Mouse (Mus musculus) embryo, embryonic 10 days (tissue): ENCODE measurements around the gene Tank.

ENCODE experiments used
- DNase-seq: peaks from one replicate; pipeline ENCODE4 v3.0.0-alpha.2; 2015; ENCODE audit warnings: low spot score

The Tank gene

DNA sequence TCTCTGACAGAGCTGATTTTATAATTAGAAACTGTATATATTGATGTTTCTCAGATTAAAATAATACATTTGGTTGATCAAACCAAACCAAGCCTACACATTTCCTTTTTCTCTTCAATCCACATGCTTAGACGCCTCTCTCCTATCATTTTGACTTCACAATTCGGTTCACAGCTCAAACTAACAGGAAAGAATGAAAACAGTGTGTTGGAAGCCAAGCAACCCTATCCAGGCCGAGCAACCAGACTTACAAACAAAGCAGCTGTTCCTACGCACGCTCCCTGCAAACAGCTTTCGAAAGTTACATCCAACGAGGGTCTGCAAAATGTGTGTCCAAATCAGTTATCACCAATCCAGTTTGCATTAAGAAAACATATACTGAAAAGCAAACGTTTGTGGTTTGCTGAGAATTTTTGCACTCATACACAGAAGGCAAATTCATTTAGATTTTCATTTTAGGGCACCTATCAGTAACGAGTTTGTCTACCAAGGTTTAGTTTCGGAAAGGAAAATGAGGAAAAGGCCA, 2.2 kb downstream of the Tank start:
- no peak for DNase-seq

DNA sequence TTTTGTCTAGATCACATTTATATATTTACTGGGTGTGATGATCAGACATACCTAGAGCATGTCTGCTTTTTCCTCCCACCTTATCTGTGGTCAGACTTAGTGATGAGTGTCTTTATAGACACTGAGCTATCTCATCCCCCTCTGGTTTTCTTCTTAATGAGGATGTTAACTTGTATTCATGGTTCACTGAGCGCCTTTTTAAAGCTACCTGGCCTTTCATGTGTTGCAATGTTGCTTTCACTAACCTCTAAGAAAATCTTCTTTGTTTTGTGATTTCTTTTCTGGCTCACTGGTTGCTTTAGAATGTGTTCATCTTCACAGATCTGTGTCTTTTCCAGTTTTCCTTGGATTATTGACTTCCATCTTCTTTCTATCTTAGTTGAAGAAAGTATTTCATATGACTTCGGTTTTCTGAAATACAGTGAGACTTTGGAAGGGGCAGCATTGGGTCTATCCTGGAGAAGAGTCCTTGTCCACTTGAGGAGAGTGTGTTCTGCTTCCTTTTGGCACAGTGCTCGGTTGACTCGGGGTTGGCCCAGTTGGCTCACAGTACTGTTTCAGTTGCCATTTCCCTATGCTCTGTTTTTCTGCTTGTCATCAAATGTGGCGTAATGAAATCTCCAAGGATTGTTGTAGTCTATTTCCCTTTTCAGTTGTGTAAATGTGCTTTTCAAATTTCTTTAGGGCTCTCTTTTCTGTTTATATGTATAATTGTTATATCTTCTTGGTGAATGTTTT, 4.4 kb downstream of the Tank start:
- no peak for DNase-seq

DNA sequence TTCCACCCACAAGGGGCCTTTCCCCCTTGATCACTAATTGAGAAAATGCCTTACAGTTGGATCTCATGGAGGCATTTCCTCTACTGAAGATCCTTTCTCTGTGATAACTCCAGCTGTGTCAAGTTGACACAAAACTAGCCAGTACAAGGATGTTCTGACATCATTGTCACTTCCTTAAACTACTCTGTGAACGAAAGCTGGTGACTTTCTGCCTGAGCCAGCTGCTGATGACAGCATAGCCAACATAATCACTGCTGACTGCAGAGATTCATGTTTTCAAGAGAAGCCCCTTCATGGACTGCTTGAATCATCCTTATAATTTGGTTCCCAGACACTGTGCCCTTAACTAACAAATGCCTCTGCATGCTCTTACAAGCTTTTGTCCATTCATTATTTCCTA, 7.1 kb downstream of the Tank start:
- DNase-seq: no peak

DNA sequence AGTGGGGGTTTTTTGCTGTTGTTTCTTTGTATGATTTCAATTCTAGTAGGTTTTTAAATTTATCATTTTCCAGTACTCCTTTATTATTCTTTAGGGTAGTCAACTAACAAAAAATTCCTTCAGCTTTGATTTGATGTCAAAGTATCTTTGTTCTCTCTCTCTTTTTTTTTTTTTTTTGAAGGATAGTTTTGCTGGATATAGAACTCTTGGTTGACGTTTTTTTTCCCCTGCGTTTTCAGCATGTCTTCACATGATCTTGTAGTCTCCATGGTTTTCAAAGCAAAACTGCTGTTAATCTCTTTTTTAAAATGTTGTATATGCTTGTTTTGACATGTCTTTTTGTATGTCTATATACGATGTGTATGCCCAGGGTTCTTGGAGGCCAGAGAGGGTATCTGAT, 7.8 kb downstream of the Tank start:
- no peak for DNase-seq

DNA sequence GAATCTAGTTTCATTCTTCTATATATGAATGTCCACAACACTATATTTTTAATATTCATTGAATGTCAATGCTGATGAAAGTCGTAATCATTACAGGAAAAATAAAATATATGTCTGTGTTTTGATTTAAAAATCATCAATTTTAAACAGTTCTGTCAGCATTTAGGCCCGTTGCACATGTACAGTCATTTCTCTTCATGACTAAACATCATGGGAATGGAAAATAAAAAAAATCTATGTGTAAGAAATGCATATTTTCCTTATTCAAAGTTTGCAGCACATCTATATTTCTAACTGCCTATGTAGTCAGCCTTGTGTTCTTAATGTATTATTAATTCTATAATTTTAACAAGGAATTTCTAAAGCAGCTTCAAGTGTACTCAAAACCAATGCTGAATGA, 12.4 kb downstream of the Tank start:
- DNase-seq: no peak

DNA sequence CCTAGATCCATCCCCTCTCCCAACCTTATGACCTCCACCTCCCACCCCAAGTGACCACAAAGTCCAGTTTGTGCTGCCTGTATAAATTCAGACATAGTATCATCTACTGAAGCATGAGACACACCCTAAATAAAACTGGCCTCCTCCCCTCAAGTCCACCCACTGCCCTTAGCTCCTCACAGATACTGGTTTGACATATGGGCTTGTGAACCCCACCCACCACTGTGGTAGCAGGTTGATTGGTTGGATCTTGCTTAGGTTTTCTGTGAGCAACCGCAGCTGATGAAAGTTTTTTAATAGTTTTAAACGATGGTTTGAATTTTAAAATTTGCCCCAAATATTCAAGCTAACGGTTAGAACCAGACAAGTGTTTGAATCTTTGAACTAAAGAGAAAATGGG, 13.7 kb downstream of the Tank start:
- no peak for DNase-seq

DNA sequence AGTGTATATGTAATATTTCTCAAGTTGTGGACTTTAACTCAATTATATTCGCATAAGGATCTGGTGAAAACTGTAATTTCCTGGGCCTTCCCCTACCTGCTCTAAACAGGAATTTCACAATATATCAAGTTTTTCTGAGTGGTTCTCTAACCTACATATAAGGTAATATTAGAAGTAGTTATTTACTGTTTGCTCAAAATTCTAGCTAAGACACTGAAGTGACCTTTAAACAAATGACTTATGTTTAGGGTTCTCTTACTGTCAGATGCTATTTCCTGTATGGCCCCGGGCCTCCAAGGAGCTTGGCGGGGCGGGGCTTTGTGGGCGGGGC, 14.3 kb downstream of the Tank start:
- DNase-seq: no peak

DNA sequence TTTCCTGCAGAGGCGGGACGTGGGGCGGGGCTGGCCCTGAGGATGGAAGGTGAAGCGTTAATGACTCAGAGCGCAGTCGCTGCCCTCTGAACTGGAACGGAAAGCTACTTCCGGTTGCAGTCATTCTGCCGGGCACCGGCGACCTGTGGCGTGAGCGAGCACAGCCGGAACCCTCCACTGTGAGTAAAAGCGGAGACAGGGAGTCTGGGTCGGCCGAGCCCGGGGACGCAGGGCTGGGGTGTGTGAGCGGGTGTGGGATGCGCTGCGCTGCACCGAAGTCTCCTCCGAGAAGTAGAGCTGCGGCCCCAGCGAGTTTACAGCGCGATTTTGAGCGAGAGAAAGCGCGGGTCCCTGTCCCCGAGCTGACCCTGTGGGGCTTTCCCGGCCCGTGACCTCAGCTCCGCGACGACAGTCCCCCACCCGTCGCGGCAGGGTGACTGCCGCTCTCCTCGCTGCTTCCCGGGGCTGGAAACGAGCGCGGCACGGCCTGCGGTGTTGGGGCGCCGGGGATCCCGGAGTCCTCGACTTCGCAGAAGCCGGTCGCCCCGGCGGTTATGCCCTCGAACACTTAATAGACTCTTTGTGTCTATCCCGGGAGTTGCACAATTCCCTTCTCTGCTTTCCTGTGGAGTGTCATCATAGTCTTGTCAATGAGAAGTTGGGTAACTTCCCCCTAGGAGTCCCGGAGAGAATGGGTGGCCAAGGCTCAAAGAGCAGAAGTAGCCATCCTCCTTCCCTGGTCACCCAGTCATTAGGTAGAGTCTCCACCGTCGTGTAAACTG, 14.8 kb downstream of the Tank start:
- DNase-seq: peak; percentile 95

DNA sequence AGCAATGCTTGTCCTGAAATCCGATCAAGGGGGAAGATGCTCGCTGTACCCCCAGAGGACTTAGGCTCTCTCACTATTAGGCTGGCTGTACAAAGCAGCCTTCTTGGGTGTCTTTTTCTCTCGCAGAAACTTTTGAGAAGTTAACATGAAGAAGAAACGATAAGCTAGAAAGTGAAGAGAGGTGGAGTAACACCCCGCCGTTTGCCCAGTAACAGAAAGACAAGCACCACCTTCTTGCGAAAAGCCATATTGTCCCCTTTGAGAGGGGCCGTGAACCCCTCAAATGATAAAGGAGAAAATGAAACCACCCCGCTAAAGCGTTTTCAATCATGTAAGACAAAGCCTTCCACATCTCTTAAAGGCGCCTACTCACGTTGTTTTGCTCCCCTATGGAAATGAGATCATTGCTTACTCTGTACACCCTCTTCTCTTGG, 15.5 kb downstream of the Tank start:
- DNase-seq: peak; percentile 14

DNA sequence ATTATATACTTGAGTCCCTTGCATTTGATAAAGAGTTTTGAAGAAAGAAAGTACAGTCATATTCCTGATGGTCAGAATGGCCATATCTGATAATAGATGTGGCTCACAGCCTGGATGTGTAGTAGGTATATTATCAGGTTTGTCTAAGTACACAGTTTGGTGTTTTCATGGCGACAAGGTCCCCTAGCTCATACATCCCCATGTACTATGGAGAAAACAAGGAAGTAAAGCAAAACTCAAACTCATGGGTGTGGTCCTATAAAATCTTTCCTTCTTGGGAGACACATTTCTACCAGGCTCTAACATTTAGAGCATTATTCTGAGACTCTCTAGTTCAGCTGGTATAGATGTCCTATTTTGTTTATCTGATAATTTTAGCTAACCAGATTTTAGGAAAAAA, 21.3 kb downstream of the Tank start:
- no peak for DNase-seq

DNA sequence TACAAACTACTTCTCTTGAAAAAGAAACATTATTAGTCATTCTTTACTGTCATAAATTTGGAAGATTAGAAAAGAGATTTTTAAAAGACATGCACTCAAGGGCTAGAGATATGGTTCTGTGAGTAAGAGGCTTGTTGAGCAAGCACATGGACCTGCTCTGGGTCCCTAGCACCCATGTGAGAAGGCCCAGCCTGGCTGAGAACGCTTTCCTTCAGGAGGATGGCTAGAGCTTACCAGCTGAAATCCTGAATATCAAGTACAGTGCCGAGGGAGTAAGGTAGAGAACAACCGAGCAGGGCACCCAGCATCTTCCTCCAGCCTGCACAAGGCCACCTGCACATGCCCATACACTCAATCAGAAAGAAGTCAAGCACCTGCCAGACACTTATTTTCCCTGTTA, 25.1 kb downstream of the Tank start:
- no peak for DNase-seq

DNA sequence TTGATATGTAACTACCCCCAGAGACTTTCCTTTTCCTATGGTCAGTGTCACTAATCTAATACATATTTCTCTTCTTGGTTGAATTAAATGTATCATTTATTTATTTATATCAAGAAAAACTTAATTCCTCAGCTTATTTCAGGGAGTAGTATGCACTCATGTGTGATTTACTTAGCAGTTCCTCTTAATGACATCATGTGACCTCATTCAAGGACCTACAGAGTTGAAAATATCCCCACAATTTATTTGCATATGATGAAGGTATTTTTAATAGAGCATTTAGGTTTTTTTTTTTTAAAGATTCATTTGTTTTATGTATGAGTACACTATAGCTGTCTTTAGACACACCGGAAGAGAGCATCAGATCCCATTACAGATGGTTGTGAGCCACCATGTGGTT, 28.6 kb downstream of the Tank start:
- DNase-seq: no peak

DNA sequence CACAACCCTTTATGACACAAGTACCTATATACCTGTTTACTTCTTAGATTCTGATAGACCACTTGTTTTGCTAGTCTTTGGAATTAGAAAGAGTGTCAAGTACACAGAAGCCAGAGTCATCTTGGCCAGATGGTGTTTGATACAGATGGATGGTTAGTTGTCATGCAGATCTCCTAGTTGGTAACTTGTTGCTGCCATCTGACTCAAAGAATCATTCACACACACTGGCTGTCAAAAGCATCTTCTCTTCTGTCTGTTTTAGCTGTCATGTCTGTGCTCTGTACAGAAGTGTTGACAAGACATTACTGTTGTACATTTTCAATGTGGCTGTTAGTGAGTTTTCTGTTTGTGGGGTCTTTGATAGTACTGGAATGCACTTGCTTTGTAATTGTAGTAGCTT, 45.6 kb downstream of the Tank start:
- DNase-seq: no peak

DNA sequence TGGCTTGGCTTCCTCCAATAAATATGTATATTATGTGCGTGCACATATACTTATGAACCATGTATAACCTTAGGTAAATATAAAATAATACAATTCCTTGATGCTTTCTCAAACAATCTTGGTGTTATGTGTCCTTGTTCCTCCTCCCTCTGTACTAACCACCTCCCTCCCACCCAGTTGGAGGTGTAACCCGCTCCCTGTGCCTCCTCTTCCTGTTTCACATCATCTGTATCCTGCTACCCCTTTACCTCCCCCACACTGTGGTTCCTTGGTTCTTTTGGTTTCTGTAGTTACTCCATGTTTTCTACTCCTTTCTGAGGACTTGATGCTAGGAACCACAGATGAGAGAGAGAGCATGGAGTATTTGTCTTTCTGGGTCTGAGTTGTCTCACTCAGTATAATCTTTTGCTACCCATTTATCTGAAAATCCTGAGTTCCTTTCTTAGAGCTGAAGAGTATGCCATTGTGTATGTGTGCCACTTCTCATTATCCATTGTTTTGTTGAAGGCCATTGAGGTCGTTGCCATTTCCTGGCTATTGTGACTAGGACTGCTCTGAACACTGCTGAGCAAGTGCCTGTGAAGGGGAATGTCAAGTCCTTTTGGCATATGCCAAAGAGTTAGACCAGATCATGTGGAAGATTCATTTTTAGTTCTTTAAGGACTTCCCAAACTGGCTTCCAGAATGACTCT, 52.6 kb downstream of the Tank start:
- DNase-seq: no peak

DNA sequence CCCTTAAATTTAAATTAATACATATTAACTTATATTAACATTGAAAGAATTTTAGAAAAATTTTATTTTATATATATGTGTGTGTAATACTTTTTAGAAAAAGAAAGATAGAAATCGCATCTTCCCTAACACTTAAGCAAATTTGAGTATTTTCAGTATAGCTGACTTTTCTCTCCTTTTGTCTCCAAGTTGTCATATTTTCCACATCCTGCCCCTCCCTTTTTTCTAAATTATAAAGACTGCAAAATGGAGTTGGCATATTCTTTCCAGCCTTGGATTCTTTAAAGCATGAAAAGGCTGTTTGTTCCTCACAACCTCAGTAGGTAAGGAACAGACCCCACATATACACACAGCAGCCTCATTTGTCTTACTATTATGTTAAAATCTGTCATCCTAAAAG, 56.7 kb downstream of the Tank start:
- no peak for DNase-seq

DNA sequence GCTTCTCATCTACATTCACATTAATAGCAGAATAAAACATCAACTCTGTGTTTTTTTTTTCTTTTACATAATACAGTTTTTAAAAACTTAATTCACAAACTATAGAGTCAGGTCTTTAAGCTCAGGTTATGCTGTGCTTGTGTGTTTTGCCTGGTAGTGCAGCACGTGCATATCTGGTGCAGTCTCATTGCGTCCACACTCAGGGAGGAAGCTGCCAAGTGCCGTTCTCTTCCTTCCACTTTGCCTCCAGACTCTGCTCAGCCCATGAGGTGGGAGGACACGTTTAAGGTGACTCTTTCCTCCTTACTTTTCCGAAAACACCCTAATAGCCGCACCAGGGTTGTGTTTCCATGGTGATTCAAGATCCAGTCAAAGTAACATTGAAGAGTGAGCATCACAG, 59.8 kb downstream of the Tank start:
- no peak for DNase-seq

DNA sequence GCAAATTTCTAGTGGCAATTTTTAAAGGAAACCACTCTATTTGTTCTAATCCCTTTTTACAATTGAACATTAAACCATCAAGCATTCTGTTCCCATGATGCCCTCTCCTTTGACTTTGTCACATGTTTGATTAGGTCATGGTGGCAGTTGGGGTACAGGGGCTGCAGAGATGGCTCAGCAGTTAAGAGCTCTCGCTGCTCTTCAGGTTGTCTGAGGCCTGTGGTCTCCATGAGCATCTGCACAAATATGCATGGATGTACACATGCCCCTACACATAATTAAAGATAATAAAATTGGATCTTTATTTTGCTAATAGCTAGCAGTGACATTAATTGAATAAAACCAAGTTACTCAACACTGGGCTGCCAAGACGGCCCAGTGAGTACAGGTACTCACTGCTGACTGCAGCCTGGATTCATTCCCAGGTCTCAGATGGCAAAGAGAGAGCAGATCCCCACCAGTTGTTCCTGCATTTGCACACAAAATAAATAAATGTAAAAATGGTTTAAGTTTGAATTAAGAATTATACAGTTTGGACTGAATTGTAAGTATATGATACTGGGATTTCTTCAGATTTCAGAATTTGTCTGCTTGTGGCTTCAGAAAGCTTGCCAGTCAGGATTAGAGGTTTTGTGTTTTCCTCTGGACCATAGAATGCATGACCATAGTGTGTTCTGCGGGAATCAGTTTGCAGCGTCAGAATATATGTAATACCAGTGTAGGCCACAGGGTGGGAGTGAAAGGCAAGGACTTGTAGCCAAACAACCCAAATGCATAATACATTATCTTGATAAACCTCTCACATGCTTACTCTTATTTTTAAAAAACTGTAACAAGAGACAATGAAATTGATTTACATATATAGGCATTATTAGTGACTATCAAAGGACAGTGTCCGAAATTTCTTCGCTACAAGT, 64.3 kb downstream of the Tank start:
- peak; percentile 69 for DNase-seq

DNA sequence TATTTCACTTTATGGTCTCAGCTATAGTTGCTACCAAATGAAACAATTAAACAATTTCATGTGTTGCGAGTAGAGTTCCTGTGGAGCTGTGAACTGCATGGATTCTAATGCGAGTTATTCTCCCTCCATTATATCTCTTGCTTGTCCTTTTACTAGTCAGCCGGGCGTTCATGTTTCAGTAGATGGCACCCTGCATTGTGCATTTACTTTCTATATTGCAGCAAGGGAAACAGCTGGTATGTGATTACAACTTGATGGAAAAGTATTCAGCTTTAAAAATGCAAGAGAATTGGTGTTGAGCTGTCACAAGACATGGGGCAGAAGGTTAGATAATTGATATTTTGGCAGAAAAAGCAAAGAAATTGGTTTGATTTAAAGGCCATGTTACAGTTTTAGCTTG, 72.8 kb downstream of the Tank start:
- DNase-seq: no peak

DNA sequence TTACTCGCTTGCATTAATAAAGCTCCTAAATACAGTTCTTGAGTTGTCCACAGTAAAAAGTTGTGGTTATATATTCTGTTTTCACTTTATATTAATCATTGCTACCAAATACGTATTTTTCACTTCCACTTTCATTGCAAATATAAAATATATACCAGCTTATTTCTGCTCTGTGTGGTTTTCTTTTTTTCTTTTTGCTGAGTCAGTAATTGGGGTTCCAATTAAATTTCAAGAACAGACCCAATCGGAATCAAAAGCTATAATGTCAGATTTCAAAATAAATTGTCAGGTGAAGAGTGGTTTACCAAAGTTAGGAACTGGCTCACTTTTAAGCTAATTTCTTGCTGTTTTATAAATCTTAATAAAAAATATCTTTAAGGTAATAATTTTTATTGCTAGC, 73.3 kb downstream of the Tank start:
- DNase-seq: no peak

DNA sequence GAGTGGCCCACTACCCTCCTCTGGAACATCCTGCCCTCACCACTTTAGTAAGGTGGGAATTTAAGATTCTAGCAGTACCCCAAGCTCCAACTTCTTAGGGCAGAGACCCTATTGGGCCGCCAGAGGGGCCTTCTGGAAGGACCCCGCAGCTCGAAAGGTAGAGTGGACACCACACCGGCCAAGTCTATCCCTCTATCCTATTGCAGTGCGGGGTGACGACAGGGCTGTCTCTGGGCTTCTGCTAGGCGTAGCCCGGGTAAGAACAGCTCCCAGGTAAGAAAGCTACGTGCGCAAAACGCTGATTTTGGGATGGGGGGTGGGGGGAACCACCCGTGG, 76.6 kb downstream of the Tank start:
- DNase-seq: no peak

DNA sequence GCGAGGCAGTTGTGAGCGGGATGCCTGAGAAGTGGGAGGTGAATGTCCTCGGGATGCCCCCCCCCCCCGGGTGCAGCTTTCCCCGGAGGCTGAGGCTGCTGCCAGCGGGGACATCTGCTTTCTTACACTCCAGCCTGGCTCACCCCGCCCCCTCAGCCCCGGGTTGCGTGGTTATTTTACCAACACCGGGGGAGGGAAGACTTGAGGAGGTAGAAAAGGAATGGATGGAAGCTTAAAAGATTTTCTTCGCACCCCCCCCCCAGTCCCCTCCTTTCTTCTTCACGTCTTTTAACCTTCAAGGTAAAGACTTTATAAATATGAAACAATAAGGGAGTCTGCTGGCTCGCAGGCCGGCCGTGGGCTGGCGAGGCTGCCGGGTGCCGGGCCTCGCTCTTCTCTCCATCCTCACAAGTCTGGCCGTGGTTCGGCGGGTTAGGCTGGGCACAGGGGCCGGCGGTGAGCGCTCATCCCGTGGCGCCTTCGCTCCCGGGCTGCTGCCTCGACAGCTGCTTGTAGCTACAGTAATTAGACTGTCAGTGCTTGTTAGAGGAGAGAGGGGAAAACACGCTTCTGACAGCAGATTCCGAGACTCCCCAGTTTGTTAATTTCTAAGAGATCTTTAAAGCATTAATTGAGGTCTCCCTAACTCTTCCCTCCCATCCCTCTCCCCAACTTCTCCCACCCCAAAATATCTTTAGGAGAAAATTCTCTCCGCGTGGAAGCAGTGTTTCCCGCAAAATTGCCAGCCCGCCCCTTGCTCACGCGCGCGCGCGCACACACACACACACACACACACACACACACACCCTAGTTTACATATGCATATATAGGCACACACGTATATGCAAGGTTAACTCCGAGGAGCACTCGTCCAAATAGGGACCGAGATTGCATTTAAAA, 77.2 kb downstream of the Tank start:
- DNase-seq: peak; percentile 69
